Mouse (Mus musculus) liver, embryonic 12.5 days (tissue): Measurements from ENCODE around the gene C1rl. TPM values are rescaled to one million over a fixed set of nuclear protein-coding genes. Genes with fewer than 3 reads are reported as not detected.

ENCODE experiments used
- ATAC-seq: fragments of 200-750 bp; cut with Nextera tagmentation; 2 replicates; pipeline ENCODE4 v1.8.0; 2017; ENCODE audit warnings: moderate number of reproducible peaks, mild to moderate bottlenecking, moderate library complexity
- H3K27ac ChIP-seq: fragments of 300-500 bp; sonication (generic); 2 replicates; pipeline ENCODE4 v1.5.1; 2016; ENCODE audit warnings: mild to moderate bottlenecking
- H3K27me3 ChIP-seq: fragments of 300-500 bp; sonication (generic); replicated peaks from 2 replicates; pipeline ENCODE4 v1.6.1; 2016; ENCODE audit warnings: mild to moderate bottlenecking, moderate library complexity
- H3K36me3 ChIP-seq: fragments of 300-500 bp; sonication (generic); 2 replicates; pipeline ENCODE4 v1.6.1; 2016; ENCODE audit warnings: mild to moderate bottlenecking, moderate library complexity
- H3K4me1 ChIP-seq: fragments of 300-500 bp; sonication (generic); 2 replicates; pipeline ENCODE4 v1.6.1; 2016
- H3K4me2 ChIP-seq: fragments of 300-500 bp; sonication (generic); 2 replicates; pipeline ENCODE4 v1.6.1; 2016; ENCODE audit warnings: mild to moderate bottlenecking, moderate library complexity
- H3K4me3 ChIP-seq: fragments of 300-500 bp; sonication (generic); 2 replicates; pipeline ENCODE4 v1.5.1; 2016; ENCODE audit warnings: mild to moderate bottlenecking, moderate library complexity
- H3K9ac ChIP-seq: fragments of 300-500 bp; sonication (generic); 2 replicates; pipeline ENCODE4 v1.6.1; 2016; ENCODE audit warnings: mild to moderate bottlenecking, moderate library complexity
- H3K9me3 ChIP-seq: fragments of 300-500 bp; sonication (generic); replicated peaks from 2 replicates; pipeline ENCODE4 v1.6.1; 2016; ENCODE audit warnings: mild to moderate bottlenecking, moderate library complexity
- WGBS: fragments of 180-500 bp; shearing (Covaris S2); methylation state at CpG from one replicate; pipeline ENCODE4 v1.1.7; 2016; ENCODE audit not compliant: insufficient replicate concordance; 5-methylcytosine and 5-hydroxymethylcytosine counted together
- polyA plus RNA-seq: library from polyadenylated mRNA; unstranded; fragments of >200 nt; fragmentation: Nextera tagmentation; extraction: Ambion mirVana; gene quantifications from 2 replicates; pipeline ENCODE4 v1.2.1, GENCODE M21; 2016

The C1rl gene
- polyA plus RNA-seq, 1 experiment from 2014 or later, result 4.5 TPM

- H3K27me3 ChIP-seq, result 0 out of 2 replicates have a peak, but pooled peaks cover 3% of the 10 kb centered on the region
- H3K36me3 ChIP-seq, result no peaks in the 10 kb centered on the region
- WGBS, result 32% methylated on average over 21 of the region's 21 CpGs
- H3K9ac ChIP-seq, result no peak overlapping the region
- H3K27ac ChIP-seq, result no peak overlapping the region
- peak overlapping the region; percentile 37 for H3K4me2 ChIP-seq
- H3K4me3 ChIP-seq, result no peak overlapping the region
- H3K9me3 ChIP-seq, result no peaks in the 10 kb centered on the region
- no peak for ATAC-seq
- peaks cover 12% of the 10 kb centered on the region; the same call in 1 of the 2 replicates for H3K4me1 ChIP-seq
These were observed 7.3 kb upstream of the C1rl start for GRCm38 (mm10) chr6:124485414-124486144.

- Histone ChIP-seq H3K27me3 (0 out of 2 replicates have a peak, but pooled peaks cover 3% of the 10 kb centered on the region), H3K4me2 (no peak overlapping the region), H3K9me3 (no peaks in the 10 kb centered on the region), H3K27ac (no peak overlapping the region), H3K9ac (no peak overlapping the region), H3K4me3 (no peak overlapping the region), H3K36me3 (no peaks in the 10 kb centered on the region), H3K4me1 (peaks cover 11% of the 10 kb centered on the region)
- ATAC-seq, result no peak
- WGBS, result 20% methylated on average over 2 of the region's 2 CpGs
These were observed 5.4 kb upstream of the C1rl start for GRCm38 (mm10) chr6:124487509-124487908.

- 69% methylated on average over 4 of the region's 4 CpGs for WGBS
- Histone ChIP-seq H3K36me3 (no peaks in the 10 kb centered on the region), H3K27me3 (0 out of 2 replicates have a peak, but pooled peaks cover 3% of the 10 kb centered on the region), H3K4me2 (no peak overlapping the region), H3K4me3 (no peak overlapping the region), H3K4me1 (peaks cover 25% of the 10 kb centered on the region), H3K9ac (no peak overlapping the region), H3K27ac (no peak overlapping the region), H3K9me3 (no peaks in the 10 kb centered on the region)
- no peak for ATAC-seq
These were observed 4.0 kb upstream of the C1rl start for GRCm38 (mm10) chr6:124488952-124489351.

GRCm38 (mm10) chr6:124491427-124491826 is 1.5 kb upstream of the C1rl start:
- H3K27ac ChIP-seq, result no peak overlapping the region
- ATAC-seq, result no peak
- H3K4me3 ChIP-seq, result no peak overlapping the region
- H3K27me3 ChIP-seq, result no peaks in the 10 kb centered on the region
- WGBS, result 71% methylated on average over 6 of the region's 6 CpGs
- H3K9me3 ChIP-seq, result no peaks in the 10 kb centered on the region
- no peak overlapping the region for H3K4me2 ChIP-seq
- H3K36me3 ChIP-seq, result no peaks in the 10 kb centered on the region
- peaks cover 23% of the 10 kb centered on the region for H3K4me1 ChIP-seq
- no peak overlapping the region for H3K9ac ChIP-seq

- Histone ChIP-seq H3K27me3 (no peaks in the 10 kb centered on the region), H3K27ac (peak overlapping the region; percentile 76), H3K9me3 (no peaks in the 10 kb centered on the region), H3K4me2 (peak overlapping the region; percentile 56), H3K36me3 (no peaks in the 10 kb centered on the region), H3K4me3 (peak overlapping the region; percentile 22), H3K4me1 (peaks cover 23% of the 10 kb centered on the region), H3K9ac (no peak overlapping the region; the same call in 1 of the 2 replicates)
- WGBS, result 59% methylated on average over 5 of the region's 5 CpGs
- ATAC-seq, result peak; percentile 55
These were observed 973 bp downstream of the C1rl start for GRCm38 (mm10) chr6:124493886-124494285.

GRCm38 (mm10) chr6:124496054-124496453 is 3.1 kb downstream of the C1rl start:
- ATAC-seq, result no peak
- Histone ChIP-seq H3K4me1 (peaks cover 28% of the 10 kb centered on the region), H3K36me3 (no peaks in the 10 kb centered on the region), H3K27ac (no peak overlapping the region), H3K9me3 (no peaks in the 10 kb centered on the region), H3K27me3 (no peaks in the 10 kb centered on the region), H3K4me2 (no peak overlapping the region), H3K9ac (no peak overlapping the region), H3K4me3 (no peak overlapping the region)
- WGBS, result 77% methylated on average over 5 of the region's 5 CpGs

GRCm38 (mm10) chr6:124499914-124500566 is 7.1 kb downstream of the C1rl start:
- Histone ChIP-seq H3K4me2 (no peak overlapping the region), H3K9me3 (no peaks in the 10 kb centered on the region), H3K27ac (peak overlapping the region; percentile 21; the same call in 1 of the 2 replicates), H3K9ac (no peak overlapping the region), H3K36me3 (no peaks in the 10 kb centered on the region), H3K27me3 (no peaks in the 10 kb centered on the region), H3K4me3 (no peak overlapping the region), H3K4me1 (peaks cover 11% of the 10 kb centered on the region)
- 65% methylated on average over 10 of the region's 10 CpGs for WGBS
- peak; percentile 50; the same call in 1 of the 2 replicates for ATAC-seq

GRCm38 (mm10) chr6:124501473-124501872 is 8.6 kb downstream of the C1rl start:
- no peak overlapping the region for H3K27ac ChIP-seq
- H3K9me3 ChIP-seq, result no peaks in the 10 kb centered on the region
- no peaks in the 10 kb centered on the region for H3K36me3 ChIP-seq
- H3K4me1 ChIP-seq, result peaks cover 11% of the 10 kb centered on the region
- H3K9ac ChIP-seq, result no peak overlapping the region
- H3K27me3 ChIP-seq, result no peaks in the 10 kb centered on the region
- no peak for ATAC-seq
- 65% methylated on average over 4 of the region's 4 CpGs for WGBS
- H3K4me2 ChIP-seq, result no peak overlapping the region
- H3K4me3 ChIP-seq, result no peak overlapping the region

GRCm38 (mm10) chr6:124502021-124502420 is 9.1 kb downstream of the C1rl start:
- Histone ChIP-seq H3K27me3 (no peaks in the 10 kb centered on the region), H3K36me3 (no peaks in the 10 kb centered on the region), H3K4me3 (no peak overlapping the region), H3K9me3 (no peaks in the 10 kb centered on the region), H3K9ac (no peak overlapping the region), H3K4me1 (peaks cover 11% of the 10 kb centered on the region), H3K4me2 (no peak overlapping the region), H3K27ac (no peak overlapping the region)
- 69% methylated on average over 5 of the region's 5 CpGs for WGBS
- ATAC-seq, result no peak

GRCm38 (mm10) chr6:124505028-124505427 is 12.1 kb downstream of the C1rl start:
- Histone ChIP-seq H3K9ac (no peak overlapping the region), H3K4me2 (no peak overlapping the region), H3K4me1 (peaks cover 11% of the 10 kb centered on the region; the same call in 1 of the 2 replicates), H3K27me3 (no peaks in the 10 kb centered on the region), H3K9me3 (no peaks in the 10 kb centered on the region), H3K27ac (no peak overlapping the region), H3K4me3 (no peak overlapping the region), H3K36me3 (no peaks in the 10 kb centered on the region)
- WGBS, result 33% methylated on average over 4 of the region's 4 CpGs
- no peak for ATAC-seq

GRCm38 (mm10) chr6:124506991-124507390 is 14.1 kb downstream of the C1rl start:
- no peak overlapping the region for H3K27ac ChIP-seq
- no peaks in the 10 kb centered on the region for H3K27me3 ChIP-seq
- H3K4me3 ChIP-seq, result no peak overlapping the region
- no peak for ATAC-seq
- 65% methylated on average over 6 of the region's 6 CpGs for WGBS
- no peaks in the 10 kb centered on the region for H3K9me3 ChIP-seq
- H3K36me3 ChIP-seq, result no peaks in the 10 kb centered on the region
- H3K4me1 ChIP-seq, result no peaks in the 10 kb centered on the region
- H3K4me2 ChIP-seq, result no peak overlapping the region
- H3K9ac ChIP-seq, result no peak overlapping the region

GRCm38 (mm10) chr6:124508292-124508691 is 15.4 kb downstream of the C1rl start:
- no peak overlapping the region for H3K9ac ChIP-seq
- H3K27ac ChIP-seq, result no peak overlapping the region
- H3K27me3 ChIP-seq, result no peaks in the 10 kb centered on the region
- WGBS, result 55% methylated on average over 10 of the region's 10 CpGs
- no peak overlapping the region for H3K4me2 ChIP-seq
- no peak overlapping the region for H3K4me3 ChIP-seq
- ATAC-seq, result no peak
- no peaks in the 10 kb centered on the region for H3K36me3 ChIP-seq
- no peaks in the 10 kb centered on the region for H3K4me1 ChIP-seq
- H3K9me3 ChIP-seq, result no peaks in the 10 kb centered on the region
